Mouse (Mus musculus): ENCODE data around the gene Dnaaf5.

DNA sequence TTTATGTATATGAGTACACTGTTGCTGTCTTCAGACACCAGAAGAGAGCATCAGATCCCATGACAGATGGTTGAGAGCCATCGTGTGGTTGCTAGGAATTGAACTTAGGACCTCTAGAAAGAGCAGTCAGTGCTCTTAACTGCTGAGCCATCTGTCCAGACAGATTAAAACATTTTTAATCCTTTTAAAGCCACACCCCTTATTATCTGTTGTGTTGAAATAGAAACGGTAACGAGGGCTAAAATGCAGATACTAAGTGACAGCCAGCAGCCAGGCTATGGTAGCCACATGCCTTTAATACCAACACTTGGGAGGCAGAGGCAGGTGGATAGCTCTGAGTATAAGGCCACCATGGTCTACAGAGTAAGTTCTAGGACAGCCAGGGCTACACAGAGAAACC lies 82.1 kb downstream of the Dnaaf5 start:
- TF ChIP-seq CTCF (IDR thresholded peaks at IDR 0.05; ENCODE audit: extremely low read depth, insufficient read depth, low read length): no peak
- TF ChIP-seq POLR2A (IDR thresholded peaks at IDR 0.05; ENCODE audit: extremely low read depth, insufficient read depth, low read length): no peak

Data from cortical plate, adult 2 months (tissue).